Mouse (Mus musculus): ENCODE measurements at regions not wholly inside any gene's neighbourhood (a gene's known extent, or its start where the extent isn't known, plus 50 kb on each side); places are given as distances from the start of the nearest gene placed in this dataset.

DNA sequence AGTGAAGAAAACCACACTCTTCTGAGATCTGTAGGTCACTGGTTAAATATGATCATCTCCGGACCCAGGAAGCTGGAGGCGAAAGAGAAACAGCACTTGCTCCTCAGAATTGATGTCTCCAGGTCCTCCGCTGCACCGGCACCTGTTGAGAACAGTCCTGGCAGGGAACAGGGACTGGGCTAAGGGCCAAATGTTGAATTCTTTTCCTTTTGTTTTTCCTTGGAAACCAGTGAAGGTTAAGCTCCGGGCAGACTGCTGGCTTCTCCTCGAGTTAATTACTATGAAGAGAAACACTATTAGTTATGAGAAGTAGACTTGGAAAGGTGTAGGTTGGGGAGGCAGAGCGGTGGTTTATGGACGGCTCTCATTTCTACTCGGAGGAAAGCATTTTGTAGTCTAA, 242.7 kb downstream of the Rngtt start:
- no peak for DNase-seq

DNA sequence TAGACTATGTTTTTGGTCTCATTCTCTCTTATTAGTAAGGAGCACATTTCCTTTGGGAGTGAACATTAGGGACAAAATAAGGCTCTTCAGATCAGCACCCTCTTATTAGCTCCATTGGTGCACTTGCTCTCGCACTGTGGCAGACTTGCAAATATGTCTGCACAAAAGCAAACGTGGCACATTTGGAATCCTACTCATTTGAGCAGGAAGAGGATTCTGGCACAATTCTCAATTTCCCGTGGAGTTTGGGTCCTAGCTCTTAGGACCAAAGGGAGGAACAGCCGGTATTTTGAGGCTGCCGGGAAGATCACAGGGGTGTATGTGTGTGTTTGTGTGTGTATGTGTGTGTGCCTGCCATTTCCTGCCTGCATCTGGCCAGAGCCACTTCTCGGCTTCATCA, 244.5 kb downstream of the Rngtt start:
- DNase-seq, result no peak

DNA sequence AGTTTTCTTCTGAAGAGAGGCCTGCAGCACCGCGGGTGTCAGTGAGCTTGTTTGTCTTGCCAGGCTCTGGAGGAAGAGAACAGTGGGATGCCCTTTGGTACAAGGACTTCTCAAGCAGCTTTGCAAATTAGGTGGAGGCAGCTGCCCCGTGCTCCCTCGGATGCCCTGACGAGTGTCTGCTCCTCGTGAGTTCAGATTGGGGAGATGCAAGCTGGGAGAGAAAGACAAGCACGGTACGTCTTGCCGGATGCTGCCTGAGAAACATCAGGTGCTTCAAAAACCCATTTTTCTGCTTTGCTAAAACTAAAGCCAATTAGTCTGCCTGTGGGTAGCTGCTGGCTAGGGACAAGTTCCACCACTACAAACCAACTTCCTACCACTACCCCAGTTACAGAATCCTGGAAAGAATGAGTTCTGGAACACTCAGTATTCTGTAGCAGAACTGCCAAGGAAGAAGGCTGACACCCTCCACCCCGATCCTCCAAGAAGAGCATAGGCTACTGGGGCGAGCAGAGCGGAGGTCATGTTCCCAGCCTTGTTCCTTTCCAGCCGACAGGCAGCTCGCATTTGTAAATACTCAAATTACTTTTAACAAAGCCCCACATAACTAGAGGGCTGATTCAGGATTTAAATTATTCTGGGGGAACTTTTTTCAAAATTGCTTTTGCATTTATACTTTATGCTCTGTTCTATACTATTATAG, 245.3 kb downstream of the Rngtt start:
- no peak for DNase-seq

DNA sequence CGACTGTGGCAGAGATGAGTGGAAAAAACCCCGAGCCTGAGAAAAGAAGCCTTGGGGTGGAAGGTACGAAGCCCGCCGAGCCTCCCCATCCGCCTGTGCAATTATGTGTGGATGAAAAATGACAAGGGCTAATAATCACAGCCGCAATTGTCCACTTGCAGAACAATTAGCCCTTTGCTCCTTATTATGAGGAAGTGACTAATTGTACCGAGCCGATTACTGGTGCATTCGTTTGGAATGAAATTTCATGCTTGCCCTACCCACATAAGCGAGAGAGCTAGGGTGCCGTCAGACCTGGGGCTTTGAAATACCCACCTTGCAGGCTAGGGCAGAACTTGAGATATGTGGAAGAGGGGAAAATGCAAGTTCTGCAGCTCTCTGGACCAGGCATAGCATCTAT, 245.9 kb downstream of the Rngtt start:
- DNase-seq, result no peak

DNA sequence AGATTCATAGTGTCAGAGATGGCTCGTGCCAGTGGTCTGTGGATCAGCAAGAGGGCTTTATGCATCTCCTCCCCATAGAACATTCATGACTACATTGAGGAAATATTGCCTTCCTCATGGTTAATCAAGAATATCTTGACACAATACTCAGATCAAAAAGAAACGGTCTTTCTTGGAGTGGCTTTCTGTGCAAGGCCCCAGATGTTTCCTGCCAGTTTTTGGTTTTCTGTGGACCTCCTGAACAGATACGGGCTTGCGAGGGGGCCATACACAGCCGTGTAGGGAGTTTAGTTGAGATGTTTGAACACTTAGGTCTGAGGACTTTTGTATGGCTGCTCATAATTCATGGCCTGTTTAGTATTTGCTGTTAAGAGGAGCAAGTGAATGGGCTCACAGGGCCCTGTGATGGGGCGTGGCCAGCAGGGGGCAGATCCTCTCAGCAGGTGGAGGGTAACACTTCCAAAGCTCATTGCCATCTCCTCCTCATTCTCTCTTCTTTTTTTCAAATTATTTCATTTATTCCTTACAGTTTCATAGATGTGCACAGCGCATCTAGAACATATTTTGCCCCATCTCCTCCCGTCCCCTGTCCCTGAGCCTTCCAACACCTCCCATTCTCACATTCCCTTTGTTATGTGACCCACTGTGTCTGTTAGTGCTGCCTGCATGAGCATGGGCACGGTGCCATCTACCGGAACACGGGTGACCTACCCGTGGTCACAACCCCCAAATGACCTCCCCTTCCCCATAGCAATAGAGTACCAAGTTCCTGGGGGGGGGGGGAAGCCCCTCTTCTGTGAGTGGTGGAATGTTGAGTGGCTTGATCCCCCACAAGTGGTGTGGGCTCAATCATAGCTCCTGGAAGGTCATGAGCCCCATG, 246.8 kb downstream of the Rngtt start:
- DNase-seq, result no peak

DNA sequence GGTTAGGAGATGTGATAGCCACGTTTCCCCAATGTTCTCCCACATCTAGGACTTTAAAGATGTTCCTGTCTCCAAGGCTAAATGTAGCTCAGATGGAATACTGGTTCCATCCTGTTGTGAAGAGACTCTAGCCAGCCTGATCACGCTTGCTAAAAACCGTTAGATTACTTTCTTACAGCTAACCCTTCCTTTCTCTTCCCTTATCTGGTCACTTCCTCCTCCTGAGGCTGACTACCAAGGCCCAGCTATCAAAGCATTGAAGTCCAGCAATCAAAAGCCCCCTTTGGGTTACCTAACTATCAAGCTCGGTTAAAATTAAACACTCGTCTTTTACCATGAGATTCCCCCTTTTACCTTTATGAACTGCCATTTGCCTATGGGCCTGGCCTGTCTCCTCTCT, 260.2 kb downstream of the Rngtt start:
- DNase-seq, result no peak

DNA sequence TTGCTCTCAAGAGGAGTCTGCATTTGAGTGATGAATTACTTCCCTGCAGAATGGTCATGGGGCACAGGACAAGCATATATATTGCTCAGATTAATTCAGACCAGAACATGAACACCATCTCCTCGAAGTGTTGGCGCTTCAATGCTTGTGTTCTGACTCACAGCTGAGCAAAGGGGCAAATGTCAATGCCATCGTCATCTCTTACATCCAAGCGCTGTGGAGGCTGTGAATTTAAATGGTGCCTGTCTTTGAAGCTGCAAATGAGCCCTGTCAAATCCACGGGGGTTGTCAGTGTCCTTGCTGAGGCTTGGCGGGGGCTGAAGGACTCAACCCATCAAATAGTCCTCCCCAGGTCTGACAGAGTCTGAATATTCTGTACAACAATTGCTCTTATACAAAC, 261.2 kb downstream of the Rngtt start:
- DNase-seq, result no peak

DNA sequence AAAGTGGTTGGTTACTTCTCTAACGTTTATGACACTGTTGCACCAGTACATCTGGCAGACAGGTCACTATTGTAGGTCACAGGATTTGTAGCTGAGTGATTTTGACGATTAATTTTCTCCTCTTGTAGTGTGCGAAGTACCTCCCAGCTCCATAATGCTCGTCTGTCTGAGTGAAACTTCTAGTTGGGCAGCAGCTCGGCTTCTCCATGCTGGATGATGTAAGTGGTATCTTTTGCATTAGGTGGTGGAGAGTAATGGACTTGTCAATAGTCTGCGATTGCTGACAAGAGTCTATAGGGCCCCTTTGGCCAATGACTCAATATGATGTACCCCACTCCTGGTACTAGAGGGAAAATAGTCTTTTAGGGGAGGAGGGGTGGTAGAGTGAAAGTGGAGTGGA, 267.5 kb downstream of the Rngtt start:
- DNase-seq, result no peak

DNA sequence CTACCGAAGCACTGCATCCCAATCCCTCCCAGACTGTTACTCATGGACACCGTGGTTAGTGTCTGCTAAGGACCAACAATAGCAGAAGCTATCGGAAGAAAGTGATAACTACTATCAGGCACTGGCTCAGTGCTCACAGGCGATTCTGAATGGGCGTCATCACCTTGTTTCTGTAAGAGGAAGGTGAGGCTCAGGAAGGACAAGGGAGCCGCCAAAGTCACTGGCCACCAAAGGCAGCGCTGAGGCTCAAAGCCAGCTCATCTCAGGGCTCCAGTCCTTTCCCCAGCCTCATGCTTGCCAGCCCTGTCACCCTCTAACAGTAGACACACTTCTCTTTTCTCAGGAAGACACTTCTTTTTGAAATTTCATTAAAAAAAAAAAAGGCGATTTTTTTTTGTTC, 270.4 kb downstream of the Rngtt start:
- no peak for DNase-seq

DNA sequence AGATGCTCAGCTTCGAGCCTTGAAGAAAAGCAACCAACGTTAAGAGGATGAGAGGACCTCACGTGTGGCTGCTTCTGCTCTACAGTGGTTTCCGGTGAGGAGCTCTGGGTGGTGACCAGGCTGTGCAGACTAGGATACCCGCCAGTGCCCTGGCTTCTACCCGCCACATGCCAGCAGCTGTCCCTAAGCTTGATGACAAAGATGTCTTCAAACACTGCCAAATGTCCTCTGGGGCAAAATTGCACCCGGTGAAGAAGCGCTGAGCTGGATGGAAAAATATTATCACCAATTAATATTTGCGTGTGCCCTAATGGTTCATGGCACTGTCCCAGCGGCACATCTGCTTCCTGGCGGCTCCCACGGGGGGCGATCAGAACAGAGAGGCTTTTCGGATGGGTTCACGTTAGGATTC, 271.1 kb downstream of the Rngtt start:
- no peak for DNase-seq

DNA sequence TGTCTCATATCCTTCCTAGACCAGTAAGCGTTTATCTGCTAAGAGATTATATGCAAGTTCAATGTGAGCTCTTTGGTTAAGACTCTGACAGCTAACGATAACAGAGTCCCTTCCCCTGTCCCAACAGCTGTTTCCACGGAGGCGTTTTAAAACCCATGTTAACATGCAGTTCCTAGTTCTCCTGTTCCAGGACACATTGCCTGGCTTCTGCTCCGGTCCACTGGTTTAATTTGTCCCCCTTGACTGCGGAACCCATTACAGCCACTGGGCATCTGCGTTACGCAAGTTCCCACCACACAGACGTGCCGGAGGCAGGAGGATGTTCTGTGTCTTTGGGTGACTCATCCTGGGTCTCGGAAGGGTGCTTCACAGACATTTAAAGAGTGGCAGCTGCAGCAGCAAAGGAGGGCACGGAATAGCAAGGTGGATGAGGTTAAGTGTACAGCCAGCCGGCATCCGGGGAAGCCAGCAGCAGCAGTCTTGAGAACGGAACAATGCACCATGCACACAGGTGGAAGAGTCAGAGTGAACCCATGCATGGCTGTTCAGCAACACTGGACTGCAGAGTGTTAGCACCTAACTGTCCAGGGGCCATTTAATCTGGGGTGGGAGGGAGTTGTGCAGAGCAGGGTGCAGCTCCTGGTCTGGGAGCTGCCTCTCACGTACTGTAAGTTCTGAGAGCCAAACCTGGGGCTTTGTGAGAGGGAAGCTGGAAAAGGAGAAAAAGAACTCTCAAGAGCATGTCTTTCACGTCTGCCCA, 271.8 kb downstream of the Rngtt start:
- no peak for DNase-seq

DNA sequence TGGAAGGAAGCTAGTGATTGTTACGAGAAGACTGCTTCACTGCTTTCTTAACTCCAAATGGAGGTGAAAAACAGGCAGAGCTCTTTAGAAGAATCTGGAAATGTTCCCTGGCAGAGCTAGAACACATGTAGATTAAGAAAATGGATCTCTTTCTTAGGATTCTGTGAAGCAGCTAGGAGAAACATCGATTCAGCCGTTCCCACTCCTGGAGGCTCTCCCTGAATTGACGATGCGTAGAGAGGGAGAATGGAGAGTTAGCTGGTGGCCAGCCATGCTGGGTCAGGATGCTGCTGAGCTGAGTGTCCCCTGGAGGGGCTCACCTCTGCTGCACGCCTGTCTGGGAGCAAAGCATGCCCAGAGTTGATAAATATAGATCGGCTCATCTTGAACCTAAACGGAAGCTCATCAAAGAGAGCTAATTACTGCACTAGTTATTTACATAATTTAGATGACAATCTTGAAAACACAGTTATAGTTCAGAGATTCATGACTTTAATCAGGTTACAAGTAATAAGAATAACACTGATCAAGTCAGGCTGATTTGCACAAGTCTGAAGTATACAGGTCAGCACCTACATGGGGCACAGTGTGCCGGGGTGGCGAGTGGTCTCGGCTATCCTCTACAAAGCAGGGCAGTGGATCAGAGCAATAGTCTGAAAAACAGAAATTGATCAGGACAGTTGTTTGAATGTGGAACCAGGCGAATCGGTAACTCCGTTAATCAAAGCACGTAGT, 273.0 kb downstream of the Rngtt start:
- DNase-seq, result no peak

DNA sequence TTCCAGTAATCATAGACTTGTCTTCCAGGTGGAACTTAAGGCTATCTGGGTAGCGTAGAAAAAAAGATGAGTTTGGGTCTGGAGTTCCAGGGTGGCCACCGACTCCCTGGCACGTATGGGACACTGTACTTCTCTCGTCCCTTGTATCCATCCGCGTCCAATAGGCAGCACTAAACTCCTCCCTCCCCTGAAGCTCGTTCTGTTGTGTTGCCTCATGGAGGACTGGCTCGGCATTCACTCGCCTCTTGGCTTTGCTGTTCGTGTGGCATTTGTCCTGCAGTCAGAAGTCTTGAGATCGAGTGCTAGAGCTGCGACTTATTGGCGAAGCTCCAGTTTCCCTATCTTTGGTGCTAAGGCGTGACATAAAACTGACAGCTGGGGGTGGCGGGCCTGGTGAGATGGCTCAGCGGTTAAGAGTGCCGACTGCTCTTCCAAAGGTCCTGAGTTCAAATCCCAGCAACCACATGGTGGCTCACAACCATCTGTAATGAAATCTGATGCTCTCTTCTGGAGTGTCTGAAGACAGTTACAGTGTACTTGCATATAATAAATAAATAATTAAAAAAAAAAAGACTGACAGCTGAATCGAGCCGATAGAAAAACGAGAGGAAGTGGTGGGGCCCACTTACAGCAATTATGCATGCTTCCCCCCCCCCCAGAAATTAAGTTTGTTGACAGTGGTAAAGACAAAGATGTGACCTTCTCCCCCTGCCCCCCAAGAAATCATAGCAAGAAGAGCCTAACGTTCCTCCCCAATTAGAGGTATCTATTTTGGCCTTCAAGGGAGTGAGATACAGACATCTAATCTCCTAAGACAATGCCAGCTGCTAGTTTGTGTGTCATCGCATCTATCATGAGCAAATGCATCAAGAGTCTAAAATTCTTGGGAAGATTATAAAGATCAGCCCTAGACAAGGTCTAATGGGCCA, 274.1 kb downstream of the Rngtt start:
- DNase-seq, result no peak

DNA sequence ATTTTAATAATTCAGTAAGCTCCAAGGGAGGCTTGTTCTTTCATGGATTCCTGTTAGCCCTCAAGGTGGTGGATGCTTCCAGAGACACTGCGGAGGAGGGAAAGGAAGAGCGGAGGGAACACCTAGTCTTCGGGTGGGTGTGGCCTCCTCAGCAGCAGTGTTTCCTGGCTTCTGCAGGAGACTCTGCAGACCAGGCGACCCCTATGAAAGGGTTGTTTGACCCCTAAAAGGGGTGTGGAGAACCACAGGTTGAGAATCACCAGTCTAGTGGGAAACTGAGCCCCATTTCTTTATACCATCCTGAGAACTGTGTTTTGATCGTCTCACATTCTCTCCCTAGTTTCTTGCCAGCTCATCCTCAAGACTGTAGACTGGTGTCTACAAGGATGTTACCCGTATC, 275.7 kb downstream of the Rngtt start:
- no peak for DNase-seq

DNA sequence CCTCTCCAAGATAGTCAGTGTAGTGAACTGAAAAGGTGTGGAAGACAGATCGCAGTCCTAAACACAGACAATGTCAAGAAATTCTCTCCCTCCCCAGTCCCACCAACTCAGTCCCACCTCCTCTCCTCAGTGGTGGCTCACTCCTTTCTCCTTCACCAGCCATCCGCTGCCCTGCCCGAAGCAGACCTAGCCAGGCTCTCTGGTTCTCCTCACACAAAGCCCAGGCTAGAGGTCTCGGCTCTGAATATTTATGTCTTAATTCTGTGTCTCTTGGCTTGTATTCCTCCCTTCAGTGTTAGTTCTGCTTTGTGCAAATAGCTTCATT, 276.1 kb downstream of the Rngtt start:
- no peak for DNase-seq

DNA sequence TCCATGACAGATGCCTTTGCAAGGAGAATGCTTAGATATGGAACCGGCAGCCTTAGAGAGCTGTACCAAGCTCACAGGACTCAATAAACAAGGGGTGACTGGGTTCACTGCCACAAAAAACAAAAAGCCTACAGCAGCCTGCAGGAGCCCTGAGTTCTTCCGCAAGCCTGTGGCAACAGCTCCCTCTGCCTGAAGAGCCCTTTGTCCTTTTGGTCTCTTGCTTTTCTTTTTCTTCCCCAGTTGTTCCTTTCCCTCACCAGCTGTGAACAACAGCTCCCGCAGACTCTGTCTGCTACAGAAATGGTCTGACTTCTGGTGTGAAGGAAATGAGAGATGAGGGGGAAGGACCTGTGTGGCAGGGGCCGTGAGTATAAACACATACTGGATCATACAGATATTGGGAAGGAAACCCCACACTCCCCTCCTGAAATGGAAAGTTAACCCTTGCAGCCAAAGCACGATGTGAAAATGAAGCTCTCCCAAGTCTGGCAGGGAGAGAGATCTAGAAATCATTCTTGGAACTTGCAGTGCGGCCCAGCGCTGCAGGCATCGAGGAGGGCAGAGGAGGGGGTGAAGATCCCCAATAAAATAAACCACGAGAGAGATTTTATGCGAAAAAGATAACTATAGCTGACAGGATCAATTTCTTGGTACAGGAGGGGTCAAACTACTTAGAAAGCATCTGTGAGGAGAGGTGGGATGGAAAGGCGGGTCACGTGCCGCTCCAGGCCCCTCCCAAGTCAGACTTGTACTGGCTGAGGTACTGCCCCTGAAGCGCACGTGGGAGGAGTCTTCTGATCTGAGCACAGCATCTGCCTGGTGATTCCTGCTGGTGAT, 276.7 kb downstream of the Rngtt start:
- DNase-seq, result peak; percentile 55

DNA sequence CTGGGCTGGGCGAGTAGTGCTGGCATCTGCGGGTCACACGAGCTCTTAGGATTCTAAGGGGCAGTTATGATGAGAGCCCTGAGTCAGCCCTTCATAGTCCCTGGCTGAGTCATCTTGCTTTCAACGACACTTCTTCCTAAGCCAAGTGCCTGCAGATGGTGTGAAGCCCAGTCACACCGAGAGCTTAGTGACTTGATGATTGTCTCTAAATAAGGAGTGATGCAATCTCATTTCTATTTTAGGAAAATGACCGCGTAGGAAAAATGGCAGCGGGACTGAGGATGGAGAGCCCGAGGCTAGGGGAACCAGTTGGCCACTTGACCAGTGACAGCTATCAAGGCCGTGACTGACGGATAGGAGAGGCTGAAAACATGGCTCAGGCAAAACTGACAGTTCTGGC, 277.6 kb downstream of the Rngtt start:
- DNase-seq, result peak; percentile 44

DNA sequence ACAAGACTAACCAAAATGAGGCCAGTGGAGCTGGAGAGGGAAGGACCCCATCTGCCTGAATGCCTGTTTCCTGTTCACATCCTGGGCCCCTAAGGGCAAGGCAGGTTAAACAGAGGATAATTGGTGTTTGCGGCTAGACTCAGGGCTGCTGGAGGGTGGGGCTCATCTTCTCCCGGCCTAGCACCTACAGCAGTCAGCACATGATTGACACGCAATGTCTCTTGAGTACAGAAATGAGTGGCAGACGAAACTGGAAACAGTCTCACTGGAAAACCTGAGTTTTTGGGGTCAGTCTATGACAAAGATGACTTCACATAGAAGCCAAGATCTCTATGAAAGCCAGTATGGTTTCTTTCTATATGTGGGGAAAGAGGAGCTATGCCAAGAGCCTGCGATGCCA, 278.0 kb downstream of the Rngtt start:
- no peak for DNase-seq

DNA sequence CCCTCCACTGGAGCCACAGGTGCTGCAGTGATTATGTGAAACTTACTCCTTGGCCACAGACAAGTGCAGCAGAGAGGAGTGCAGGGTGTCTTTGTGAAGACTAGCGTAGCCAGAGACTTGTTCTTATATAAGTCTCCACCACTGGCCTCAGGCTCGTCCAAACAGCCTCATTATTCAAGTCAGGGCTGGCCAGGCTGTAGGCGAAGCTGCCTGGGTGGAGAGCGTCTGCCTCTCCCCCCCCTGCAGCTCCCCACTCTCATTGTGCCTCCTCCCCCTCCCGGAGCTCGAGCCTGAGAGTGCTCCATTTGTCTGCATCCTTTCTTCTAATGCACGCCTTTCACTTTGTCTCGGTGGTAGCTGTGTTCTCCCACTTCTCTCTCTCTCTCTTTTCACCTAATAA, 279.1 kb downstream of the Rngtt start:
- peak; percentile 25 for DNase-seq

DNA sequence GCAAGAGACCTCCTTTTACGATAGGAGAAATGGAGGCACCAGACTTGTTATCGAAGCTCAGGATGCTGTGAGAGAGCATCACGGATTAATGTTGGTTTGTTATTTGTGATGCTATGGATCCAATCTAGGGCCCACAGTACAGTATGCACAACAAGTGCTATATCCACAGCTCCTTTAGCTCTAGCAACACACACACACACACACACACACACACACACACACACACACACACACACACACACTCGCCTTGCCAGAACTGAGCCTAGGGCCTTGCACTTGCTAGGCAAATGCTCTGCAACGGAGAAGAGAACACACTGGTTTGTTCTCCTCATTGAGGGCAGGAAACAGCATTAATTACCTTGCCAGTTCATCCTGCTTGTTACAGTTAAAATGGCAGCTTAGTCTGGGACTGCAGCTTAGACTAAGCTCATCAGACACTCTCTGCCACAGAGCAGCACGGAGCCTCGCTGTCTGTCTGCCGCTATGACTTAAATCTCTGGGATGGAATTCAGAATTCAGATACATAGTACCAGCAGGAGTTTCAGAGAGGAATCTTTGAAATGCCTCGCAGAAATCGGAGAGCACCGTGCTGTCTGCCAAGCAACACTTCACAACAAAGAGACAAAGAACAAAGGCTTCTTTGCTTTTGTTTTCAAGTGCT, 285.0 kb downstream of the Rngtt start:
- DNase-seq, result no peak

DNA sequence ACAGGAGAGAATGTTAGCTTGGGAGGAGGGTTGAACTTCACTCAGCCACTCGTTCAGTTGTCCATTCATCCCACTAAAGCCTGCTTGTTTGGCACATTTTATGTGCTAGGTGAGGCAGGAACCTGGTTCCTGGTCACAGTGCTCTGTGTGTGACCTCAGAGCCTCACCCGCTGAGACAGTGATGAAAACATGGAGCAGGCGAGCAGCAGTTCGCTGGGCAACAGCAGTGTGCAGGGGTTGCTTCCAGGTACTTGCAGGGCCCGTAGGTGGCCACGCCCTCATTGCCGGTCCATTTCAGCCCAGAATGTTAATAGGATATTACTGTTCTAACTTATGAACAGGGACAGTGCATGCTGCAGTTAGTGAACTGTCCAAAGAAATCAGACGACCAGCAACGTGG, 285.7 kb downstream of the Rngtt start:
- no peak for DNase-seq

All from right cerebral cortex, adult 18-20 months (tissue).